Mouse (Mus musculus): ENCODE measurements around the gene Olfr1026. TPM values are rescaled to one million over a fixed set of nuclear protein-coding genes. Genes with fewer than 3 reads are reported as not detected.

Olfr1026 gene
- not detected for total RNA-seq (2023)

DNA sequence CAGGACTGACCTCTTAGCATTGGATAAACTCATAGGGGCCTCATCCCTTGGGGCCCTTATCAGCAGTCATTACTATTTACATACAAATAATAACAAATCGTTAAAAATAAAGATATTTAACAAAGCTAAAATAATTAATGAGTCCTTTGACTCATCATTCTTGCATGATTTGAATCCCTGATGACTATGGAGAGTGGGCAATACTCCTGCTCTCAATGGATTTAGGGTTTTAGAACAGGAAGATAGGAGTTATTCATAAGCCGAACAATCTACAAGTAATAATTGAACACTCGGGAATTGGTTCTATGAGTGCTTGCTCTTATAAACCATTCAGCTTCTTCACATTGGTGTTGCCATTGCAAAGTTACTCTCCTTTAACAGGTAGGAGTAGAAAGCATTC, at the start of gene Olfr1026:
Olfr1026 (plus strand) TSS at position 301 of the 400 bp plus-strand sequence.

DNA sequence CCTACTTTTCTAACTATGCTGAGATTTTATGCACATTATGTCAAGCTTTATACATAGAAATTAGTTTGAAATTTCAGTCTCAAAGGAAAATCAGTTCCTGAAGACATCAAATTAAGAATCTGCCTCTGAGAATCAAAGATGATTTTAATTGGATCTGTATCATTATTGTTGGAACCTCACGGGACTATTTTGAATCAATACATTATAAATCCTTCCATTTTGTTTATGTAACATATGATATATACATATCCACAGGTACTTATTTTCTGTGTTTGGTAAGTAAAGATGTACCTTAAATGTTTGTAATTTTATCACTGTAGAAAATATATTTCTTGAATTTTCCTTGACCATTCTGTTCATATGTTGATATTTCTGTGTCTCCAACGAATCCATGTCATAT, 36.0 kb upstream of the Olfr1026 start, which contains the start of gene Olfr1023:
Olfr1023 (plus strand) TSS at position 301 of the 400 bp plus-strand sequence.

DNA sequence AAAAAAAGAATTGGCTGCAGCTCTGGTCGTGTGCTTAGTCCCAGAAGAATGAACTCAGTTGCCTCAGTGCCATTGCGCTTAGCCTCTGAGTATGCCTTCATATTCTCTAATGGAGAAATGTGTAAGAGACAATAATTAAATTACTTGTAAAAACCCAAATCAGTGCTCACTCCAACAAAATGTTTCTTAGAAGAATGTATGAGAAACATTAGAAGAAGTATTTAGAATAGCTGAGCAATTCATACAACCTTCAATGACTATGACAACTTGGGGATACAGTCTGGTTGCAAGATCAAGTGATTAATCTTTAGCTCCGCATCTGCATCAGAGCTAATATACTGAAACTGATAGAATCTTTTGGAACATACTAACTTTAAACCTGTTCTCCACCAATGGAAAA, 16.4 kb upstream of the Olfr1026 start, which contains the start of gene Olfr1024:
Olfr1024 (minus strand) TSS at position 101 of the 400 bp plus-strand sequence.

DNA sequence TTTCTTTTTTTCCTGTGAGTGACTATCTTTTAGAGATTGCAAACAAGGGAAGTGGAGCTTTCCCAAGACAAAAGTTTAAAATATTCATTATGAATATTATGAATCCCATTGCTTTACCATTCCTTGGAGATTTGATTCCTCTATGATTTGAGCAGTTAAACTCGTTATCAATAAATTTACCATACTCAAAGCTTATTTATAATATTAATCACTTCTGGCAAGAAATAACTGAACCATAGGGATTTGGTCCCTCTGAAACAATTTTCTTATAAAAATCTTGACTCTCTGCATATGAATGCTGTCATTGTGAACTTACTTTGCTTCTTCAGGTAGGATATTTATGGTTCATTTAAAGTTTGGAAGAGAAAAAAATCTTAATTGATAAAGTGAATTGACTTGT, 6.5 kb upstream of the Olfr1026 start, which contains the start of gene Olfr1025-ps1:
Olfr1025-ps1 (plus strand) TSS at position 301 of the 400 bp plus-strand sequence.

DNA sequence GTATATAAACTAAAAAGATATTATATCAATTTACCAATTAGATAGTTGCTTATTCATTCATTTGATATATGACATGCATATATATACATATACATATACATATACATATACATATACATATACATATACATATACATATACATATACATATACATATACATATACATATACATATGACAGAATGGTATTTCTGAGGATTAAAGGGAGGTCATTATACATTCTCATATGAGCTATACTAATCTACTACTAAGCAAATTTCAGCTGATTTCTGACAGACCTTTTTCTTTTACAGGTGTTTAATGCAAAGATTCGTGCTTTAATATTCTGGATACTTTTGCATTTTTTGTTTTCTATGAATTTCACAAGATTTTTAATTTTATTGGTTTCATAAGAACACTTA, 28.8 kb downstream of the Olfr1026 start, which contains the start of gene Olfr1028:
Olfr1028 (plus strand) TSS at position 301 of the 400 bp plus-strand sequence.

DNA sequence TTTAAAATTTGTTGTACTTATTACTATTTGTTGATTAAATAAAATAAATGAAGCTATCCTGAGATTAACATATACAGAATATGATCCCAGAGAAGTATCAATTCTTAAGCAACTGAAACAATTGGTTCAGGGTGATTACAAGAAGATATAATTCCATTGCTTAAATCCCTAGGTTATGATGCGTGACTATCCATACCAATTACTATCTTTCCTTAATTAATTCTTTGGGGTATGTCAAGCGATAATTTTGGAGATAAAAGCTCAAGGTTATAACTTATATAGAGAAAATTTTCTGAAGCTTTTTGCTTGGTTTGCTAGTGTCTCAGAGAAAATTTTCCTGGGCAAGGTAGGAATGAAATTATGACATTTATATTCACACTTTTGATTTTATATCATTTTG, 52.2 kb downstream of the Olfr1026 start, which contains the start of gene Olfr1029:
Olfr1029 (plus strand) TSS at position 301 of the 400 bp plus-strand sequence.

Other genes starting within 250 kb of the Olfr1026 start
- not detected for gene Olfr1006, start 242.8 kb upstream of the Olfr1026 start, total RNA-seq (2023)
- not detected for gene Olfr1008, start 232.1 kb upstream of the Olfr1026 start, total RNA-seq (2023)
- gene Olfr1009, start 206.1 kb upstream of the Olfr1026 start, total RNA-seq (2023) = not detected
- not detected for gene Olfr1012, start 158.8 kb upstream of the Olfr1026 start, total RNA-seq (2023)
- not detected for gene Olfr1013, start 154.5 kb upstream of the Olfr1026 start, total RNA-seq (2023)
- not detected for gene Olfr1014, start 148.8 kb upstream of the Olfr1026 start, total RNA-seq (2023)
- gene Olfr1015, start 139.5 kb upstream of the Olfr1026 start, total RNA-seq (2023) = not detected
- gene Olfr1016, start 119.0 kb upstream of the Olfr1026 start, total RNA-seq (2023) = not detected
- not detected for gene Olfr1018, start 103.1 kb upstream of the Olfr1026 start, total RNA-seq (2023)
- not detected for gene Olfr1019, start 76.1 kb upstream of the Olfr1026 start, total RNA-seq (2023)
- not detected for gene Olfr1020, start 74.5 kb upstream of the Olfr1026 start, total RNA-seq (2023)
- not detected for gene Olfr1022, start 53.0 kb upstream of the Olfr1026 start, total RNA-seq (2023)
- gene Olfr1023, start 35.9 kb upstream of the Olfr1026 start, total RNA-seq (2023) = not detected
- not detected for gene Olfr1024, start 16.5 kb upstream of the Olfr1026 start, total RNA-seq (2023)
- not detected for gene Olfr1025-ps1, start 6.4 kb upstream of the Olfr1026 start, total RNA-seq (2023)
- not detected for gene Olfr1028, start 28.9 kb downstream of the Olfr1026 start, total RNA-seq (2023)
- gene Olfr1029, start 52.3 kb downstream of the Olfr1026 start, total RNA-seq (2023) = not detected
- not detected for gene Olfr1030, start 57.7 kb downstream of the Olfr1026 start, total RNA-seq (2023)
- gene Olfr1031, start 68.7 kb downstream of the Olfr1026 start, total RNA-seq (2023) = not detected
- gene Olfr1032, start 84.0 kb downstream of the Olfr1026 start, total RNA-seq (2023) = not detected
- gene Olfr1033, start 99.1 kb downstream of the Olfr1026 start, total RNA-seq (2023) = not detected
- gene Olfr1034, start 124.3 kb downstream of the Olfr1026 start, total RNA-seq (2023) = not detected
- gene Olfr1036, start 152.4 kb downstream of the Olfr1026 start, total RNA-seq (2023) = not detected
- not detected for gene Olfr1037, start 165.8 kb downstream of the Olfr1026 start, total RNA-seq (2023)
- not detected for gene Olfr1039, start 214.4 kb downstream of the Olfr1026 start, total RNA-seq (2023)
- not detected for gene Olfr1040, start 225.2 kb downstream of the Olfr1026 start, total RNA-seq (2023)
- not detected for gene Olfr1042, start 240.3 kb downstream of the Olfr1026 start, total RNA-seq (2023)
- gene Olfr1043, start 246.0 kb downstream of the Olfr1026 start, total RNA-seq (2023) = not detected